Mouse (Mus musculus) adrenal gland, postnatal 4 days (tissue): Measurements from ENCODE around the gene Sp3. TPM values are rescaled to one million over a fixed set of nuclear protein-coding genes. Genes with fewer than 3 reads are reported as not detected.

ENCODE experiments used
- DNase-seq, 2 experiments: peaks; one replicate each; pipeline ENCODE4 v3.0.0; 2021 to 2022; ENCODE audit warnings: low spot score in 2 of 2, mixed read lengths in 2 of 2
- long read RNA-seq, 2 experiments: library from polyadenylated mRNA; stranded (forward); transcript quantifications; one replicate each; pipeline ENCODE4 v2.0.0; 2021
- total RNA-seq, 2 experiments: library from RNA; stranded (reverse); gene quantifications; 2 replicates each; pipeline ENCODE4 v1.2.3; 2021

Sp3 gene
- 10 to 100 TPM; 86.1 to 92.1 TPM for total RNA-seq
- long read RNA-seq, experiment 1, full-length matches to known transcripts, result 17 of 24 reads
- long read RNA-seq, experiment 1, partial matches to known transcripts, result 5 of 24 reads
- long read RNA-seq, experiment 1, other reads (novel, unspliced or antisense), result 2 of 24 reads
- long read RNA-seq, experiment 2, full-length matches to known transcripts, result 97 of 123 reads
- long read RNA-seq, experiment 2, partial matches to known transcripts, result 15 of 123 reads
- long read RNA-seq, experiment 2, other reads (novel, unspliced or antisense), result 11 of 123 reads

- peak; percentile 89 to 93 for DNase-seq
Observed at GRCm38 (mm10) chr2:72980337-72981074, at the start of gene Sp3. TSS of gene Sp3 (minus strand) at chr2:72980446.

GRCm38 (mm10) chr2:73029846-73030245 lies 49.6 kb upstream of the Sp3 start:
- DNase-seq, result no peak

GRCm38 (mm10) chr2:73028019-73028418 lies 47.8 kb upstream of the Sp3 start:
- no peak for DNase-seq

GRCm38 (mm10) chr2:73027126-73027525 lies 46.9 kb upstream of the Sp3 start:
- no peak for DNase-seq

GRCm38 (mm10) chr2:73023803-73024202 lies 43.6 kb upstream of the Sp3 start:
- no peak for DNase-seq

- DNase-seq, result no peak
Observed at GRCm38 (mm10) chr2:73021046-73021445, 40.8 kb upstream of the Sp3 start.

- DNase-seq, result no peak
Observed at GRCm38 (mm10) chr2:73019371-73020146, 39.3 kb upstream of the Sp3 start.

GRCm38 (mm10) chr2:73014063-73014462 lies 33.8 kb upstream of the Sp3 start:
- peak in 1 of 2 experiments; percentile 18 for DNase-seq

- no peak for DNase-seq
Observed at GRCm38 (mm10) chr2:73012636-73013035, 32.4 kb upstream of the Sp3 start.

- DNase-seq, result no peak
Observed at GRCm38 (mm10) chr2:73007472-73007871, 27.2 kb upstream of the Sp3 start.

GRCm38 (mm10) chr2:73005611-73006515 lies 25.6 kb upstream of the Sp3 start:
- DNase-seq, result no peak

GRCm38 (mm10) chr2:73003751-73004717 lies 23.8 kb upstream of the Sp3 start:
- peak in 1 of 2 experiments; percentile 48 for DNase-seq

- DNase-seq, result no peak
Observed at GRCm38 (mm10) chr2:73003049-73003448, 22.8 kb upstream of the Sp3 start.

GRCm38 (mm10) chr2:73002451-73002850 lies 22.2 kb upstream of the Sp3 start:
- DNase-seq, result no peak

- no peak for DNase-seq
Observed at GRCm38 (mm10) chr2:73001994-73002393, 21.7 kb upstream of the Sp3 start.

- DNase-seq, result no peak
Observed at GRCm38 (mm10) chr2:73000194-73000593, 19.9 kb upstream of the Sp3 start.

GRCm38 (mm10) chr2:72997586-72997985 lies 17.3 kb upstream of the Sp3 start:
- DNase-seq, result no peak

GRCm38 (mm10) chr2:72996808-72997378 lies 16.6 kb upstream of the Sp3 start:
- no peak for DNase-seq
